Mouse (Mus musculus) erythroblast, embryonic 14.5 days (primary cell): Measurements from ENCODE around the gene Trim2. TPM values are rescaled to one million over a fixed set of nuclear protein-coding genes. Genes with fewer than 3 reads are reported as not detected.

ENCODE experiments used
- H3K27me3 ChIP-seq: 2 replicates; pipeline ENCODE4 v1.6.1; 2012; ENCODE audit warnings: inconsistent platforms; ENCODE audit not compliant: control insufficient read depth
- H3K36me3 ChIP-seq: 2 replicates; pipeline ENCODE4 v1.6.1; 2012; ENCODE audit warnings: mild to moderate bottlenecking, inconsistent platforms; ENCODE audit not compliant: control insufficient read depth
- H3K4me1 ChIP-seq: 2 replicates; pipeline ENCODE4 v1.6.1; 2012; ENCODE audit warnings: inconsistent platforms; ENCODE audit not compliant: control insufficient read depth
- H3K4me3 ChIP-seq: replicated peaks from 2 replicates; pipeline ENCODE3; 2012; ENCODE audit warnings: moderate library complexity, mild to moderate bottlenecking, inconsistent platforms
- H3K9me3 ChIP-seq: 2 replicates; pipeline ENCODE4 v1.6.1; 2012; ENCODE audit warnings: low read length, inconsistent platforms, mixed read lengths; ENCODE audit not compliant: control insufficient read depth
- GATA1 ChIP-seq: IDR thresholded peaks from 2 replicates; pipeline ENCODE4 v1.6.1; 2012; ENCODE audit warnings: low read length, inconsistent platforms, mixed read lengths
- TAL1 ChIP-seq: IDR thresholded peaks from 3 replicates; pipeline ENCODE4 v1.6.1; 2012; ENCODE audit warnings: low read length, inconsistent platforms, mixed read lengths
- polyA plus RNA-seq: library from polyadenylated mRNA; stranded (reverse); fragments of >175 nt; gene quantifications from 2 replicates; pipeline ENCODE4 v1.2.3, GENCODE M21; 2012

Gene Trim2
- polyA plus RNA-seq, 1 experiment: 0.02 TPM

DNA sequence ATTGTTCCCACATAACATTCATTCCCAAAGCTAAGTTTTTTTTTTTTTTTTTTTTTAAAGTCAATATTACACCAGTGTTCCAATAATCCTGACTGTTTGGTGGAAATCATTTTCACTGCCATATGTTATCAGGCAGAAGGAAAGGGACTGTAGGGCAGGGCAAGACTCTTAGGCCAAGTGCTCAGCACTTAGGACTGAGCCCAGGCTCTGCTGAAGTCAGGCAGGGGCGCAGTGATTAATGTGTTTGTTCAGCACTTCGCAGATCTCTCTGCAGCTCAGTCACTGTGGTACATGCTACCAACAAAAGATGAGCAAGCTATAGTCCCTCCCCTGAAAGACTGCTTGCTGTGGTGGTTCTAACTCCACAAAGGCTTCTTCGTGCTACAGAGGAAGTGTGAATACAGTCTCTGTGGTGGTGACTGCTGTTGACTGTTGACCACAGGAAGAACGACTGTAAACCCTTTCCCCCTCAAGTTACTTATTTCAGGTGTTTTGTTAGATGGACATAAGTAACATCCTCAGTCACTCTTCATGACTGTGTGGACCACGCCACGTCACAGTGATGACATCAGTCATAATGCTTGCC is 180.9 kb downstream of the Trim2 start:
- no peak overlapping the region for H3K4me3 ChIP-seq
- H3K9me3 ChIP-seq: no peaks in the 10 kb centered on the region
- TF ChIP-seq TAL1 (no peak), GATA1 (no peak)
- H3K36me3 ChIP-seq: no peaks in the 10 kb centered on the region
- H3K27me3 ChIP-seq: no peaks in the 10 kb centered on the region
- H3K4me1 ChIP-seq: no peaks in the 10 kb centered on the region; the same call in 1 of the 2 replicates

GRCm38 (mm10) chr3:84123461-84123860 is 183.2 kb downstream of the Trim2 start:
- no peaks in the 10 kb centered on the region for H3K27me3 ChIP-seq
- no peaks in the 10 kb centered on the region for H3K36me3 ChIP-seq
- H3K9me3 ChIP-seq: no peaks in the 10 kb centered on the region
- H3K4me3 ChIP-seq: no peak overlapping the region
- TF ChIP-seq GATA1 (no peak), TAL1 (no peak)
- no peaks in the 10 kb centered on the region for H3K4me1 ChIP-seq

- H3K9me3 ChIP-seq: no peaks in the 10 kb centered on the region
- no peak for TF ChIP-seq TAL1
- TF ChIP-seq GATA1: no peak
- H3K4me1 ChIP-seq: no peaks in the 10 kb centered on the region
- no peaks in the 10 kb centered on the region for H3K27me3 ChIP-seq
- H3K4me3 ChIP-seq: no peak overlapping the region
- no peaks in the 10 kb centered on the region for H3K36me3 ChIP-seq
Observed at GRCm38 (mm10) chr3:84118718-84119117, 188.0 kb downstream of the Trim2 start.

DNA sequence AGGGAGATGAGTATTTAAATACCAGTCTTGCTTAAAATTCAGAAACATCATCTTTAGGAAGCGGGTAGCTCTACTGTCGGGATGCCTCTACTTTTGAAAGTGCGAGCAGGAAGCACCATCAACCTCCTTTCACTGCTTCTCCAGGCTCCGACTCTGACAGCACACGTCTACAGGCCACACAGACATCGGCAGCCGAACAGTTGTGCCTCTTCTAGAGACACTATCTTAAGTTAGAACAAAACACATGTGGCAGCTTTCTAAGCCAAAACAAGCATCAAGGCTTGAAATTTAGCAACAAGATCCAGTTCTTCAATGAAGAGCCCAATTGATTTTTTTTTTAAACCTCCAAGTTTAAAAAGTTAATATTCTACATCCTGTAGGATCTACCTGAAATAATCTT is 188.5 kb downstream of the Trim2 start:
- TF ChIP-seq TAL1 (no peak), GATA1 (no peak)
- no peaks in the 10 kb centered on the region for H3K27me3 ChIP-seq
- no peaks in the 10 kb centered on the region for H3K9me3 ChIP-seq
- no peak overlapping the region for H3K4me3 ChIP-seq
- no peaks in the 10 kb centered on the region for H3K36me3 ChIP-seq
- no peaks in the 10 kb centered on the region for H3K4me1 ChIP-seq

Other genes with a start within 250 kb of the Trim2 start
- gene Mnd1, start 151.1 kb downstream of the Trim2 start, polyA plus RNA-seq: 0.12 and 0.16 TPM in 2 replicates
- not detected in 2 replicates for gene Gm6525, start 132.8 kb downstream of the Trim2 start, polyA plus RNA-seq
- gene Fhdc1, start 173.6 kb upstream of the Trim2 start, polyA plus RNA-seq: 47.7 and 62.0 TPM in 2 replicates